Mouse (Mus musculus): ENCODE results near the gene Aldh6a1. TPM values are rescaled to one million over a fixed set of nuclear protein-coding genes. Genes with fewer than 3 reads are reported as not detected.

The Aldh6a1 gene
- polyA plus RNA-seq, 1 experiment from 2014 or later: 35.0 TPM

DNA sequence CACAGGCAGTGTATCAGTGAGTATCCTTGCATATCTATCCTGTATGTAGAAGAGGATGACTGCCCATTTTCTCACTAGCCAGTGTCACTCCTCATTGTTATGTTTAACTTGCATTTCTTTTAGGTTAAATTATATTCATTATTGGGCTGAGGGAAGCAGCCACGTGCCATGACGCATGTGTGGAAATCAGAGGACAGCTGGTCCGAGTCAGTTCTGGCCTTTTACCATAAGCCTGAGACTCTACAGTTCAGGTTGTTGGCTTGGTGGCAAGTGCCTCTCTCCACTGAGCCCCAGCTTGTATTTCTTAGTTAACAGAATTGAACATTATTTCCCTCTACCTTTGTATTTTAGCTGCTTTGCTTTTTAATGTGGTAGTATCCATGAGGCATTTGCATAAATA is 6.1 kb upstream of the Aldh6a1 start:
- Histone ChIP-seq H3K36me3 (peaks cover 45% of the 10 kb centered on the region), H3K4me1 (replicated peaks) (peaks cover 7% of the 10 kb centered on the region), H3K27ac (no peak overlapping the region), H3K27me3 (no peaks in the 10 kb centered on the region), H3K4me2 (no peak overlapping the region), H3K9ac (replicated peaks) (no peak overlapping the region), H3K4me3 (replicated peaks) (no peak overlapping the region), H3K9me3 (no peaks in the 10 kb centered on the region)
- 91% methylated on average over 3 of the region's 3 CpGs for WGBS
- ATAC-seq (ENCODE audit: insufficient number of reproducible peaks, insufficient read depth, low FRiP score, low TSS enrichment, low read depth): no peak

GRCm38 (mm10) chr12:84451801-84452200 is 997 bp upstream of the Aldh6a1 start:
- no peak overlapping the region for H3K27ac ChIP-seq
- H3K27me3 ChIP-seq: 0 out of 2 replicates have a peak, but pooled peaks cover 5% of the 10 kb centered on the region
- no peak for ATAC-seq (ENCODE audit: insufficient number of reproducible peaks, insufficient read depth, low FRiP score, low TSS enrichment, low read depth)
- H3K4me2 ChIP-seq: peak overlapping the region; percentile 96
- peaks cover 2% of the 10 kb centered on the region; the same call in 1 of the 2 replicates for H3K36me3 ChIP-seq
- no peaks in the 10 kb centered on the region for H3K9me3 ChIP-seq
- peak overlapping the region; percentile 65 for H3K4me3 ChIP-seq (replicated peaks)
- 3% methylated on average over 11 of the region's 11 CpGs for WGBS
- H3K9ac ChIP-seq (replicated peaks): peak overlapping the region; percentile 65
- peaks cover 12% of the 10 kb centered on the region for H3K4me1 ChIP-seq (replicated peaks)

GRCm38 (mm10) chr12:84450351-84450717 is 470 bp downstream of the Aldh6a1 start:
- Histone ChIP-seq H3K4me2 (peak overlapping the region; percentile 96), H3K4me1 (replicated peaks) (peaks cover 12% of the 10 kb centered on the region), H3K9ac (replicated peaks) (peak overlapping the region; percentile 63), H3K9me3 (no peaks in the 10 kb centered on the region), H3K27ac (peak overlapping the region; percentile 68; the same call in 1 of the 2 replicates), H3K27me3 (0 out of 2 replicates have a peak, but pooled peaks cover 5% of the 10 kb centered on the region), H3K4me3 (replicated peaks) (peak overlapping the region; percentile 65), H3K36me3 (no peaks in the 10 kb centered on the region)
- no peak; the same call in 1 of the 2 replicates for ATAC-seq (ENCODE audit: insufficient number of reproducible peaks, insufficient read depth, low FRiP score, low TSS enrichment, low read depth)
- 1% methylated on average over 6 of the region's 6 CpGs for WGBS

DNA sequence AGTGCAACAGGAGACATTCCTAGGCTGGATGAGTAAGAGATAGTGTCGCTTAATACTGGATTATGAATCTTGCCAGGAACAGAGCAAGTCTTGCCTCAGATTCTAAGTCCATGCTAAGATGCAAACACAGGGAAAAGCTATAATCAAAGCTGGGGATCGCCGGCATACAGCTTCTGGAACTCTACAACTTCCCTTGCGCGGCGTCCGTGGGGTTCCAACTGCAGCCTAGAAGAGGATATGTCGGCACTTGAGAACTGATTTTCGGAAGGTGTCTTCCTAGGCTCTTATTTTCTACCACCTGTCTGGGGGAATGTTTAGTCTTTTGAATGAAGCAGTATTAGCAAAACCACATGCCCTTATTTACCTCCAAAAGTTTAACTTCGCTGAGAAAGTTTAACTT is 917 bp downstream of the Aldh6a1 start:
- H3K4me3 ChIP-seq (replicated peaks): peak overlapping the region; percentile 65
- peak overlapping the region; percentile 96 for H3K4me2 ChIP-seq

GRCm38 (mm10) chr12:84448181-84448580 is 2.6 kb downstream of the Aldh6a1 start:
- Histone ChIP-seq H3K4me1 (replicated peaks) (peaks cover 12% of the 10 kb centered on the region), H3K27me3 (0 out of 2 replicates have a peak, but pooled peaks cover 5% of the 10 kb centered on the region), H3K9me3 (no peaks in the 10 kb centered on the region), H3K27ac (no peak overlapping the region), H3K4me2 (no peak overlapping the region), H3K9ac (replicated peaks) (no peak overlapping the region), H3K4me3 (replicated peaks) (no peak overlapping the region), H3K36me3 (no peaks in the 10 kb centered on the region)
- ATAC-seq (ENCODE audit: insufficient number of reproducible peaks, insufficient read depth, low FRiP score, low TSS enrichment, low read depth): no peak
- WGBS: 81% methylated on average over 6 of the region's 6 CpGs

More for the DNA sequence above, 917 bp downstream of the Aldh6a1 start:
- no peaks in the 10 kb centered on the region for H3K36me3 ChIP-seq
- H3K4me1 ChIP-seq (replicated peaks): peaks cover 12% of the 10 kb centered on the region
- no peak for ATAC-seq (ENCODE audit: insufficient number of reproducible peaks, insufficient read depth, low FRiP score, low TSS enrichment, low read depth)
- 51% methylated on average over 10 of the region's 10 CpGs for WGBS
- H3K27ac ChIP-seq: no peak overlapping the region
- H3K9ac ChIP-seq (replicated peaks): peak overlapping the region; percentile 63
- H3K27me3 ChIP-seq: 0 out of 2 replicates have a peak, but pooled peaks cover 5% of the 10 kb centered on the region
- H3K9me3 ChIP-seq: no peaks in the 10 kb centered on the region

DNA sequence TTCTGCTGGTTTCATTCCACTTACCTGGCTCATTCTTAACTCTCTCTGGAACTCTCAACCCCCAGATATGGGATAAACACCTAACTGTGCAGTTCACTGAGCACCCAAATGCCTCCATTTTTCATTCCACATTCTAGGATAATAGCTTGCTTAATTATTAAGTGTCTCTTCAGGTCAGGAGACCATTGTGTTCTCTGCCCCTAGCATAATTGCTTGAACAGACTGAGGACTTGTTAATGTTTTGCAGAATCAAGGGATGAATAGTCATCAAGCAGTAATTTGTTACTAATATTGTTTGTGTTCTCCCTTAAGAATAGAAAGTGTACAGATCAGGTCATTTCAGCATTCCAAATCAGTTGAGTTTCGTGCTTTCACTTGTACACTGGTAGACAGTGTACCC is 3.4 kb downstream of the Aldh6a1 start:
- H3K4me2 ChIP-seq: no peak overlapping the region
- no peak overlapping the region for H3K27ac ChIP-seq
- WGBS: 71% methylated on average over 1 of the region's 1 CpGs
- H3K9me3 ChIP-seq: no peaks in the 10 kb centered on the region
- H3K4me3 ChIP-seq (replicated peaks): no peak overlapping the region
- H3K27me3 ChIP-seq: 0 out of 2 replicates have a peak, but pooled peaks cover 5% of the 10 kb centered on the region
- no peak for ATAC-seq (ENCODE audit: insufficient number of reproducible peaks, insufficient read depth, low FRiP score, low TSS enrichment, low read depth)
- H3K9ac ChIP-seq (replicated peaks): no peak overlapping the region
- no peaks in the 10 kb centered on the region for H3K36me3 ChIP-seq
- peaks cover 10% of the 10 kb centered on the region for H3K4me1 ChIP-seq (replicated peaks)

- WGBS: 70% methylated on average over 4 of the region's 4 CpGs
- ATAC-seq (ENCODE audit: insufficient number of reproducible peaks, insufficient read depth, low FRiP score, low TSS enrichment, low read depth): no peak
- H3K9ac ChIP-seq (replicated peaks): no peak overlapping the region
Measured at GRCm38 (mm10) chr12:84442526-84442925, 8.3 kb downstream of the Aldh6a1 start.

DNA sequence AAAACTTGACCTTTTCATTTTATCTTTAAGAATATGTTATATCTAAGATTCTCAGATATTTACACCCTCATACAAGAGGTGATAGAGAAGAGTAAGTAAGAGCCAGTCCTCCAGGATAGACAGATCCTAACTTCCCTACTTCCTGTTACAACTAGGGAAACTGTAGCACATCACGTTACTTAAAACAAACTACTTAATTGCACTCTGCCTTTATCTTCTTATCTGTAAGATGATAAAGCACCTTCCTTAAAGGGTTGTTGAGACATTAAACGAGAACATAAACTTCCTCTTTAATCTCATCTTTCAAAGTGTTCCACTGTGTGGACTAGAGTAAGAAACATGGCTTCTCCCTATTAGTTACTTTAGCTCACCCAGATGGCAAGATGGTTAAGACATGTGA is 12.1 kb downstream of the Aldh6a1 start:
- H3K27ac ChIP-seq: no peak overlapping the region
- no peaks in the 10 kb centered on the region for H3K4me1 ChIP-seq (replicated peaks)
- peaks cover 5% of the 10 kb centered on the region; the same call in 1 of the 2 replicates for H3K36me3 ChIP-seq
- no peaks in the 10 kb centered on the region for H3K27me3 ChIP-seq
- no peak for ATAC-seq (ENCODE audit: insufficient number of reproducible peaks, insufficient read depth, low FRiP score, low TSS enrichment, low read depth)
- WGBS: 49% methylated on average over 2 of the region's 2 CpGs
- no peak overlapping the region for H3K4me2 ChIP-seq
- no peaks in the 10 kb centered on the region for H3K9me3 ChIP-seq
- H3K9ac ChIP-seq (replicated peaks): no peak overlapping the region
- no peak overlapping the region for H3K4me3 ChIP-seq (replicated peaks)

More at GRCm38 (mm10) chr12:84442526-84442925, 8.3 kb downstream of the Aldh6a1 start:
- no peaks in the 10 kb centered on the region for H3K4me1 ChIP-seq (replicated peaks)
- peaks cover 4% of the 10 kb centered on the region; the same call in 1 of the 2 replicates for H3K36me3 ChIP-seq
- no peak overlapping the region for H3K4me2 ChIP-seq
- no peak overlapping the region for H3K4me3 ChIP-seq (replicated peaks)
- no peaks in the 10 kb centered on the region for H3K9me3 ChIP-seq
- H3K27me3 ChIP-seq: no peaks in the 10 kb centered on the region
- H3K27ac ChIP-seq: no peak overlapping the region

DNA sequence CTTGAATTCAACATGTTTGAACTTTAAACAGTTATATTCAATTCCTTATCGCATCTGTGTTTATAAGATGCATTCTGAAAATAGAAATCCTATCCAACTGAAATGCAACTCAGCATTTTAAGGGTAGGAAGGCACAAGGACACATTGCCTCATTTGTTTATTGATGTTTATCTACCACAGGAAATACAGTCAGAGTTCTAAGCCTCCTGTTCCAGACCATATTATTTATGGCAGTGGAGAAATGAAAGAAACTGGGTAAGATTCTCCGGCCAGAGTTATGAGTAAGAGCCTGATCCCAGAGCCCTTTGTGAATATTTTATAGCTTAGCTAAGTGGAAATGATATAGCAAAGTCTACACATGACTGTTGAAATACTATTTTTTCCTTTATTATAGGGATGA is 21.0 kb downstream of the Aldh6a1 start:
- Histone ChIP-seq H3K4me2 (no peak overlapping the region), H3K9ac (replicated peaks) (no peak overlapping the region), H3K9me3 (no peaks in the 10 kb centered on the region), H3K27ac (no peak overlapping the region), H3K4me1 (replicated peaks) (no peaks in the 10 kb centered on the region), H3K27me3 (no peaks in the 10 kb centered on the region), H3K36me3 (peaks cover 11% of the 10 kb centered on the region), H3K4me3 (replicated peaks) (no peak overlapping the region)
- no peak for ATAC-seq (ENCODE audit: insufficient number of reproducible peaks, insufficient read depth, low FRiP score, low TSS enrichment, low read depth)
- WGBS: 97% methylated on average over 2 of the region's 2 CpGs

- Histone ChIP-seq H3K27ac (no peak overlapping the region), H3K4me3 (replicated peaks) (no peak overlapping the region), H3K9me3 (no peaks in the 10 kb centered on the region), H3K27me3 (no peaks in the 10 kb centered on the region), H3K36me3 (no peaks in the 10 kb centered on the region), H3K4me1 (replicated peaks) (no peaks in the 10 kb centered on the region), H3K4me2 (no peak overlapping the region), H3K9ac (replicated peaks) (no peak overlapping the region)
- no peak for ATAC-seq (ENCODE audit: insufficient number of reproducible peaks, insufficient read depth, low FRiP score, low TSS enrichment, low read depth)
- WGBS: 57% methylated on average over 3 of the region's 3 CpGs
Measured at GRCm38 (mm10) chr12:84423990-84424389, 26.8 kb downstream of the Aldh6a1 start.

DNA sequence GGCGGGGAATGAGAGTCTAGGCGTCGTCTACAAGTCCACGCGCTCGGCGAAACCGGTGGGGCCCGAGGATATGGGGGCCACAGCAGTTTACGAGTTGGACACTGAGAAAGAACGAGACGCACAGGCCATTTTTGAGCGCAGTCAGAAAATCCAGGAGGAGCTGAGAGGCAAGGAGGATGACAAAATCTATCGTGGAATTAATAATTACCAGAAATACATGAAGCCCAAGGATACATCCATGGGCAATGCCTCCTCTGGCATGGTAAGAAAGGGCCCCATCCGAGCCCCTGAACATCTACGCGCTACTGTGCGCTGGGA is 33.2 kb downstream of the Aldh6a1 start:
- Histone ChIP-seq H3K36me3 (no peaks in the 10 kb centered on the region), H3K4me2 (peak overlapping the region; percentile 71), H3K9me3 (peaks cover 8% of the 10 kb centered on the region; the same call in 1 of the 2 replicates), H3K27me3 (no peaks in the 10 kb centered on the region), H3K27ac (no peak overlapping the region), H3K4me1 (replicated peaks) (0 out of 2 replicates have a peak, but pooled peaks cover 5% of the 10 kb centered on the region), H3K4me3 (replicated peaks) (peak overlapping the region; percentile 50), H3K9ac (replicated peaks) (peak overlapping the region; percentile 69)
- no peak for ATAC-seq (ENCODE audit: insufficient number of reproducible peaks, insufficient read depth, low FRiP score, low TSS enrichment, low read depth)
- WGBS: 33% methylated on average over 18 of the region's 18 CpGs

Data from limb, embryonic 12.5 days (tissue).